Mouse (Mus musculus) heart, embryonic 10.5 days (tissue): Measurements from ENCODE around the gene Retreg1. TPM values are rescaled to one million over a fixed set of nuclear protein-coding genes. Genes with fewer than 3 reads are reported as not detected.

ENCODE experiments used
- DNase-seq: peaks from one replicate; pipeline ENCODE4 v3.0.0-alpha.2; 2017; ENCODE audit warnings: low spot score
- H3K27ac ChIP-seq: fragments of 300-500 bp; sonication (generic); 2 replicates; pipeline ENCODE4 v1.5.1; 2016; ENCODE audit warnings: mild to moderate bottlenecking
- H3K27me3 ChIP-seq: fragments of 300-500 bp; sonication (generic); 2 replicates; pipeline ENCODE4 v1.6.1; 2016; ENCODE audit warnings: mild to moderate bottlenecking; ENCODE audit not compliant: poor library complexity, insufficient read depth, severe bottlenecking
- H3K36me3 ChIP-seq: fragments of 300-500 bp; sonication (generic); 2 replicates; pipeline ENCODE4 v1.6.1; 2016; ENCODE audit warnings: mild to moderate bottlenecking, moderate library complexity
- H3K4me1 ChIP-seq: fragments of 300-500 bp; sonication (generic); 2 replicates; pipeline ENCODE4 v1.6.1; 2016; ENCODE audit warnings: mild to moderate bottlenecking
- H3K4me3 ChIP-seq: fragments of 300-500 bp; sonication (generic); 2 replicates; pipeline ENCODE4 v1.5.1; 2016; ENCODE audit warnings: mild to moderate bottlenecking, moderate library complexity
- H3K9me3 ChIP-seq: fragments of 300-500 bp; sonication (generic); 2 replicates; pipeline ENCODE4 v1.6.1; 2016; ENCODE audit warnings: mild to moderate bottlenecking, moderate library complexity
- WGBS: fragments of 180-500 bp; shearing (Covaris S2); methylation state at CpG from one replicate; pipeline ENCODE4 v1.1.7; 2016; 5-methylcytosine and 5-hydroxymethylcytosine counted together
- polyA plus RNA-seq: library from polyadenylated mRNA; unstranded; fragments of >200 nt; fragmentation: Nextera tagmentation; extraction: Ambion mirVana; gene quantifications from 2 replicates; pipeline ENCODE4 v1.2.1, GENCODE M21; 2016

Gene Retreg1
- polyA plus RNA-seq, 1 experiment from 2014 or later: 20.2 TPM

- Histone ChIP-seq H3K27ac (no peak overlapping the region), H3K36me3 (peaks cover 87% of the 10 kb centered on the region), H3K4me1 (peaks cover 7% of the 10 kb centered on the region; the same call in 1 of the 2 replicates), H3K9me3 (no peaks in the 10 kb centered on the region), H3K4me3 (no peak overlapping the region), H3K27me3 (no peaks in the 10 kb centered on the region)
- 89% methylated on average over 20 of the region's 20 CpGs for WGBS
- no peak for DNase-seq
Measured at GRCm38 (mm10) chr15:25808677-25809460, 34.1 kb upstream of the Retreg1 start.

GRCm38 (mm10) chr15:25809669-25810068, 33.3 kb upstream of the Retreg1 start:
- Histone ChIP-seq H3K9me3 (no peaks in the 10 kb centered on the region), H3K4me3 (no peak overlapping the region), H3K36me3 (peaks cover 85% of the 10 kb centered on the region), H3K27me3 (no peaks in the 10 kb centered on the region), H3K27ac (no peak overlapping the region), H3K4me1 (peaks cover 7% of the 10 kb centered on the region; the same call in 1 of the 2 replicates)
- WGBS: 63% methylated on average over 6 of the region's 6 CpGs
- no peak for DNase-seq

GRCm38 (mm10) chr15:25811834-25812250, 31.1 kb upstream of the Retreg1 start:
- no peaks in the 10 kb centered on the region; the same call in 1 of the 2 replicates for H3K9me3 ChIP-seq
- peaks cover 77% of the 10 kb centered on the region for H3K36me3 ChIP-seq
- H3K27me3 ChIP-seq: no peaks in the 10 kb centered on the region
- no peak overlapping the region for H3K4me3 ChIP-seq
- no peak overlapping the region; the same call in 1 of the 2 replicates for H3K27ac ChIP-seq
- WGBS: 80% methylated on average over 11 of the region's 11 CpGs
- H3K4me1 ChIP-seq: peaks cover 7% of the 10 kb centered on the region; the same call in 1 of the 2 replicates
- no peak for DNase-seq

- Histone ChIP-seq H3K4me3 (no peak overlapping the region), H3K36me3 (peaks cover 71% of the 10 kb centered on the region), H3K27me3 (no peaks in the 10 kb centered on the region), H3K9me3 (no peaks in the 10 kb centered on the region; the same call in 1 of the 2 replicates), H3K27ac (no peak overlapping the region), H3K4me1 (peaks cover 7% of the 10 kb centered on the region; the same call in 1 of the 2 replicates)
- DNase-seq: no peak
- WGBS: 67% methylated on average over 12 of the region's 12 CpGs
Measured at GRCm38 (mm10) chr15:25812479-25812878, 30.5 kb upstream of the Retreg1 start.

GRCm38 (mm10) chr15:25814535-25814934, 28.4 kb upstream of the Retreg1 start:
- Histone ChIP-seq H3K9me3 (no peaks in the 10 kb centered on the region; the same call in 1 of the 2 replicates), H3K27ac (no peak overlapping the region), H3K4me1 (peaks cover 7% of the 10 kb centered on the region; the same call in 1 of the 2 replicates), H3K36me3 (peaks cover 51% of the 10 kb centered on the region), H3K4me3 (no peak overlapping the region), H3K27me3 (no peaks in the 10 kb centered on the region)
- WGBS: 90% methylated on average over 3 of the region's 3 CpGs
- DNase-seq: no peak

GRCm38 (mm10) chr15:25817191-25817590, 25.8 kb upstream of the Retreg1 start:
- no peaks in the 10 kb centered on the region for H3K27me3 ChIP-seq
- no peak overlapping the region for H3K4me3 ChIP-seq
- H3K4me1 ChIP-seq: peaks cover 3% of the 10 kb centered on the region; the same call in 1 of the 2 replicates
- peaks cover 3% of the 10 kb centered on the region; the same call in 1 of the 2 replicates for H3K9me3 ChIP-seq
- no peak overlapping the region for H3K27ac ChIP-seq
- no peak for DNase-seq
- peaks cover 24% of the 10 kb centered on the region for H3K36me3 ChIP-seq
- WGBS: 90% methylated on average over 2 of the region's 2 CpGs

GRCm38 (mm10) chr15:25821981-25822380, 21.0 kb upstream of the Retreg1 start:
- H3K4me3 ChIP-seq: no peak overlapping the region
- no peaks in the 10 kb centered on the region for H3K4me1 ChIP-seq
- H3K27me3 ChIP-seq: no peaks in the 10 kb centered on the region
- H3K36me3 ChIP-seq: no peaks in the 10 kb centered on the region
- peaks cover 3% of the 10 kb centered on the region; the same call in 1 of the 2 replicates for H3K9me3 ChIP-seq
- no peak for DNase-seq
- no peak overlapping the region for H3K27ac ChIP-seq

- WGBS: 53% methylated on average over 3 of the region's 3 CpGs
- Histone ChIP-seq H3K9me3 (peaks cover 3% of the 10 kb centered on the region; the same call in 1 of the 2 replicates), H3K4me3 (no peak overlapping the region), H3K27me3 (no peaks in the 10 kb centered on the region), H3K4me1 (0 out of 2 replicates have a peak, but pooled peaks cover 3% of the 10 kb centered on the region), H3K36me3 (no peaks in the 10 kb centered on the region), H3K27ac (no peak overlapping the region)
- DNase-seq: no peak
Measured at GRCm38 (mm10) chr15:25822656-25823055, 20.3 kb upstream of the Retreg1 start.

- no peaks in the 10 kb centered on the region for H3K27me3 ChIP-seq
- H3K9me3 ChIP-seq: no peaks in the 10 kb centered on the region
- H3K4me3 ChIP-seq: no peak overlapping the region
- no peaks in the 10 kb centered on the region for H3K36me3 ChIP-seq
- 0 out of 2 replicates have a peak, but pooled peaks cover 3% of the 10 kb centered on the region for H3K4me1 ChIP-seq
- WGBS: 86% methylated on average over 8 of the region's 8 CpGs
- DNase-seq: no peak
- H3K27ac ChIP-seq: no peak overlapping the region
Measured at GRCm38 (mm10) chr15:25826531-25826961, 16.4 kb upstream of the Retreg1 start.

GRCm38 (mm10) chr15:25828464-25828863, 14.5 kb upstream of the Retreg1 start:
- Histone ChIP-seq H3K27ac (no peak overlapping the region), H3K27me3 (no peaks in the 10 kb centered on the region), H3K9me3 (no peaks in the 10 kb centered on the region), H3K36me3 (no peaks in the 10 kb centered on the region), H3K4me1 (0 out of 2 replicates have a peak, but pooled peaks cover 3% of the 10 kb centered on the region), H3K4me3 (no peak overlapping the region)
- no peak for DNase-seq
- WGBS: 76% methylated on average over 10 of the region's 10 CpGs

GRCm38 (mm10) chr15:25830426-25830825, 12.6 kb upstream of the Retreg1 start:
- Histone ChIP-seq H3K36me3 (no peaks in the 10 kb centered on the region), H3K4me3 (no peak overlapping the region), H3K9me3 (no peaks in the 10 kb centered on the region), H3K27me3 (no peaks in the 10 kb centered on the region), H3K27ac (no peak overlapping the region), H3K4me1 (0 out of 2 replicates have a peak, but pooled peaks cover 3% of the 10 kb centered on the region)
- no peak for DNase-seq
- 57% methylated on average over 2 of the region's 2 CpGs for WGBS

GRCm38 (mm10) chr15:25834282-25834681, 8.7 kb upstream of the Retreg1 start:
- H3K36me3 ChIP-seq: no peaks in the 10 kb centered on the region
- DNase-seq: no peak
- H3K9me3 ChIP-seq: no peaks in the 10 kb centered on the region
- H3K27ac ChIP-seq: no peak overlapping the region
- H3K4me1 ChIP-seq: no peaks in the 10 kb centered on the region
- whole genome bisulfite sequencing: 75% methylated on average over 2 of the region's 2 CpGs
- no peak overlapping the region for H3K4me3 ChIP-seq
- no peaks in the 10 kb centered on the region for H3K27me3 ChIP-seq

- no peaks in the 10 kb centered on the region for H3K4me1 ChIP-seq
- DNase-seq: no peak
- H3K36me3 ChIP-seq: no peaks in the 10 kb centered on the region
- no peaks in the 10 kb centered on the region for H3K27me3 ChIP-seq
- no peak overlapping the region for H3K27ac ChIP-seq
- no peaks in the 10 kb centered on the region for H3K9me3 ChIP-seq
- H3K4me3 ChIP-seq: no peak overlapping the region
- 81% methylated on average over 17 of the region's 17 CpGs for WGBS
Measured at GRCm38 (mm10) chr15:25834920-25835674, 7.9 kb upstream of the Retreg1 start.
